Mouse (Mus musculus) large intestine, adult 2 months (tissue): ENCODE results near the gene Emc10. TPM values are rescaled to one million over a fixed set of nuclear protein-coding genes. Genes with fewer than 3 reads are reported as not detected.

Source experiments
- DNase-seq: peaks from one replicate; pipeline ENCODE4 v3.0.0-alpha.2; 2012; ENCODE audit warnings: low read depth, low spot score
- WGBS: fragments of 180-500 bp; shearing (Covaris S2); methylation state at CpG from one replicate; pipeline ENCODE4 v1.1.7; 2018; 5-methylcytosine and 5-hydroxymethylcytosine counted together
- polyA plus RNA-seq: library from polyadenylated mRNA; depleted of rRNA; stranded (reverse); fragments of >200 nt; gene quantifications from 2 replicates; pipeline ENCODE4 v1.2.3, GENCODE M21; 2012; rRNA removed

Gene Emc10
- polyA plus RNA-seq, 1 experiment, result 159 TPM

DNA sequence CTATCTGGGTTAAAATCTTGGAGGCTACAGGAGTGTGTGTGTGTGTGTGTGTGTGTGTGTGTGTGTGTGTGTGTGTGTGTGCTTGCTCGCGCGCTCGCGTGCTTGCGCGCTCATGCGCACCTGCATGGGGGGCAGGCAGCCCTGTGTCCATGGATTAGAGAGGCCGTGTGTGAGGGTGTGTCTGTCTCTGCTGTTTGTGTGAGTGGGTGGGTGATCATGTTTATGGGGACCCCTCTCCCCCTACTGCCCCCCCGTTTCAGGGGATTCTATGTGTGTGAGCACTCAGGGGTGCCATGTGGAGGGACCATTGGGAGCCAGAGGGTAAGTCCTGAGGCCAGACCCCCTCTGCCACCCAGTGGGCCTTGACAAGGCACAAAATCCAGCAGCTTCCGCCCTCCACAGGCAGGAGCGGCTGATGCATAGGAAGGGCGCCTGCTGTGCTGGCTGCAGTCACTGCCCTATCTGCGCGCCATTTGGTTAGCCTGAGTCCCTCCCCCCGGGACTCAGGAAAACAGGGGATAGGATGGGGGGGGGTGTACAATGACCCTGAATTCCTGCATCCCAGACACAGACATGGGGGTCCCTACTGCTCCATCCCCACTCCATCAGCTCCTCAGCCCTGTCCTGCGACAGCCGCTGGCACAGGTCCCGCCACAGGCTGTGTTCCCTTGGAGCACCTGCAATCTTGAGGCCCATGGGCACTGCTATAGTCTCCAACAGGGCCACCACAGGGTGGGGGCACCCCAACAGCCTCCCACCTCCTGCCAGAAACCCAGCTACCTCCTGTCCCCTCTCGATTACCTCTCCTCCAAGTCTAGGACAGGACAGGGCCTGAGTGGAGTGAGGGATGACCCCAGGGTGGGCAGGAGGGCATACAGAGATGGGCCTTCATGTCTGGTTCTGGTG, 52.8 kb downstream of the Emc10 start:
- DNase-seq, result no peak
- WGBS, result 11% methylated on average over 20 of the region's 20 CpGs

GRCm38 (mm10) chr7:44442407-44442821, 53.9 kb downstream of the Emc10 start:
- WGBS, result 0% methylated on average over 14 of the region's 14 CpGs

DNA sequence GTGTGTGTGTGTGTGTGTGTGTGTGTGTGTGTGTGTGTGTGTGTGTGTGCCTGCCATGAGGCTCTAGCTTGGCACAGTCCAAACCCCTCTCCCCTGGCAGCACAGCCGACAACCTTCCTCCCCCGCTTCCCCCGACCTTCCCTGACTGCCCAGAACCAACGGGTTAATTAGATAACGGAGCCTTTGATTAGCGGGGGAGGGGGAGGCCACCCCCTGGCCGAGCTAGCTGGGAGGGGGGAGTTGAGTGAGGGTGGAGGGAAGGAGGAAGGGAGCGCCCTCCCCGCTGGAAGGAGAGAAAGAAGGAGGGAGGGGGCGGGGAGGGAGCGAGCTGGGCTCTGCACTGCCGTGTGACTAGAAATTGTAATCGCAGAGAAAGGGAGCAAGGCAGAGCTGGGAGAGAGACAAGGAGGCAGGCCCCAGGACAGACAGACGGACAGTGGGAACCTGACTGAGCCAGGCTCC, 54.6 kb downstream of the Emc10 start:
- DNase-seq, result no peak
- WGBS, result 3% methylated on average over 14 of the region's 14 CpGs

More at GRCm38 (mm10) chr7:44442407-44442821, 53.9 kb downstream of the Emc10 start:
- no peak for DNase-seq

DNA sequence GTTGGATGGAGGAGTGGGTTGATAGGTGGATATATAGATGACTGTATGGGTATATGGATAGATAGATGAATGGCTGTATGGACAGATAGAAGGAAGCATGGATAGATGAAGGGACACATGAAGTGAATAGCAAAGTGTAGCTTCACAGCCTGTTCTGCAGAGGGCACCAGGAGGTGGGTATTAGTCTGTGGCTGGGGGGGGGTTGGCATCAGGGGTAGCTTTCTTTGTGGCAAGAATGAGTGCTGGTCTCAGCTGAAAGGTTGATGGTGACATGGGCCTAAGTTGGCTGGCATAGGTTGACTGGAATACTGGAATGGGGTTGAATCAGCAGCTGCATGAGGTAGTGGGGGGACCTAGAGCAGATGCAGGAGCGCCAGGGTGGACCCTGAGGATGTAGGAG, 55.1 kb downstream of the Emc10 start:
- no peak for DNase-seq
- 6% methylated on average over 1 of the region's 1 CpGs for WGBS

- DNase-seq, result no peak
- WGBS, result 81% methylated on average over 1 of the region's 1 CpGs
Observed at GRCm38 (mm10) chr7:44440479-44440878, 55.9 kb downstream of the Emc10 start.

Other genes with a start within 250 kb of the Emc10 start
- 1.3 and 2.1 TPM in 2 replicates for gene 1700028J19Rik, start 249.8 kb downstream of the Emc10 start, polyA plus RNA-seq
- 57.0 and 72.3 TPM in 2 replicates for gene 2410002F23Rik, start 249.8 kb downstream of the Emc10 start, polyA plus RNA-seq
- gene Acp4, start 239.2 kb downstream of the Emc10 start, polyA plus RNA-seq, result not detected in 2 replicates
- gene Gm15517, start 235.1 kb downstream of the Emc10 start, polyA plus RNA-seq, result not detected in 2 replicates
- gene Clec11a, start 189.6 kb downstream of the Emc10 start, polyA plus RNA-seq, result 1.2 and 1.4 TPM in 2 replicates
- 0.48 TPM in 2 replicates for gene Shank1, start 186.3 kb downstream of the Emc10 start, polyA plus RNA-seq
- gene Syt3, start 112.4 kb downstream of the Emc10 start, polyA plus RNA-seq, result 0.78 and 0.92 TPM in 2 replicates
- 0.95 and 0.99 TPM in 2 replicates for gene 1700008O03Rik, start 110.7 kb downstream of the Emc10 start, polyA plus RNA-seq
- 0.97 TPM in 2 replicates for gene Lrrc4b, start 67.5 kb downstream of the Emc10 start, polyA plus RNA-seq
- 0.31 and 0.64 TPM in 2 replicates for gene Aspdh, start 31.1 kb downstream of the Emc10 start, polyA plus RNA-seq
- 70.5 and 78.0 TPM in 2 replicates for gene Josd2, start 28.5 kb downstream of the Emc10 start, polyA plus RNA-seq
- gene Fam71e1, start 52 bp upstream of the Emc10 start, polyA plus RNA-seq, result 1.1 and 1.5 TPM in 2 replicates
- 0.26 and 0.67 TPM in 2 replicates for gene Mybpc2, start 28.1 kb upstream of the Emc10 start, polyA plus RNA-seq
- 17.4 and 21.1 TPM in 2 replicates for gene Spib, start 35.5 kb upstream of the Emc10 start, polyA plus RNA-seq
- 45.2 and 47.0 TPM in 2 replicates for gene Pold1, start 52.3 kb upstream of the Emc10 start, polyA plus RNA-seq
- gene Nr1h2, start 57.4 kb upstream of the Emc10 start, polyA plus RNA-seq, result 163 and 192 TPM in 2 replicates
- 20.4 and 22.2 TPM in 2 replicates for gene Napsa, start 75.9 kb upstream of the Emc10 start, polyA plus RNA-seq
- 0.95 and 1.9 TPM in 2 replicates for gene Kcnc3, start 94.1 kb upstream of the Emc10 start, polyA plus RNA-seq
- 163 and 237 TPM in 2 replicates for gene Myh14, start 174.3 kb upstream of the Emc10 start, polyA plus RNA-seq
- not detected in 2 replicates for gene Izumo2, start 212.2 kb upstream of the Emc10 start, polyA plus RNA-seq